Mouse (Mus musculus): ENCODE data around the gene Smim24. TPM values are rescaled to one million over a fixed set of nuclear protein-coding genes. Genes with fewer than 3 reads are reported as not detected.

Smim24 gene
- total RNA-seq, 2 experiments from 2014 or later, result 2.0 TPM

GRCm38 (mm10) chr10:81406504-81407440, 13.9 kb downstream of the Smim24 start:
- no peak for DNase-seq (ENCODE audit: low spot score)
- intact Hi-C loops (cut with DNase I), result loop anchor here (5.0 kb wide), 1 partner anchor 136 kb away; no protein-coding TSS in a partner anchor

GRCm38 (mm10) chr10:81407539-81408423, 14.9 kb downstream of the Smim24 start:
- intact Hi-C loops (cut with DNase I), result loop anchor here (5.0 kb wide), 1 partner anchor 135 kb away; no protein-coding TSS in a partner anchor
- peak; percentile 83 for DNase-seq (ENCODE audit: low spot score)

GRCm38 (mm10) chr10:81408424-81408729, 15.5 kb downstream of the Smim24 start:
- no peak for DNase-seq (ENCODE audit: low spot score)
- intact Hi-C loops (cut with DNase I), result loop anchor here (5.0 kb wide), 1 partner anchor 134 kb away; no protein-coding TSS in a partner anchor

GRCm38 (mm10) chr10:81408871-81409291, 16.0 kb downstream of the Smim24 start:
- peak; percentile 88 for DNase-seq (ENCODE audit: low spot score)
- intact Hi-C loops (cut with DNase I), result loop anchor here (5.0 kb wide), 1 partner anchor 133 kb away; no protein-coding TSS in a partner anchor

- no peak for DNase-seq (ENCODE audit: low spot score)
- intact Hi-C loops (cut with DNase I), result loop anchor here (5.0 kb wide), 1 partner anchor 133 kb away; no protein-coding TSS in a partner anchor
Observed at GRCm38 (mm10) chr10:81409330-81409729, 16.5 kb downstream of the Smim24 start.

GRCm38 (mm10) chr10:81410350-81410749, 17.5 kb downstream of the Smim24 start:
- no peak for DNase-seq (ENCODE audit: low spot score)
- intact Hi-C loops (cut with DNase I), result no loop called here

- DNase-seq (ENCODE audit: low spot score), result no peak
- intact Hi-C loops (cut with DNase I), result no loop called here
Observed at GRCm38 (mm10) chr10:81410981-81411380, 18.1 kb downstream of the Smim24 start.

- intact Hi-C loops (cut with DNase I), result loop anchor here (1.0 kb wide), 1 partner anchor 19 kb away; no protein-coding TSS in a partner anchor
- DNase-seq (ENCODE audit: low spot score), result peak; percentile 96
Observed at GRCm38 (mm10) chr10:81411471-81412400, 18.9 kb downstream of the Smim24 start.

GRCm38 (mm10) chr10:81412586-81413309, 19.9 kb downstream of the Smim24 start:
- DNase-seq (ENCODE audit: low spot score), result no peak

GRCm38 (mm10) chr10:81413310-81414261, 20.7 kb downstream of the Smim24 start:
- intact Hi-C loops (cut with DNase I), result no loop called here
- peak; percentile 89 for DNase-seq (ENCODE audit: low spot score)

More at GRCm38 (mm10) chr10:81412586-81413309, 19.9 kb downstream of the Smim24 start:
- intact Hi-C loops (cut with DNase I), result loop anchor here (1.0 kb wide), 1 partner anchor 18 kb away; no protein-coding TSS in a partner anchor

GRCm38 (mm10) chr10:81414682-81415081, 21.8 kb downstream of the Smim24 start:
- no peak for DNase-seq (ENCODE audit: low spot score)
- intact Hi-C loops (cut with DNase I), result no loop called here

GRCm38 (mm10) chr10:81415146-81415545, 22.3 kb downstream of the Smim24 start:
- DNase-seq (ENCODE audit: low spot score), result no peak
- intact Hi-C loops (cut with DNase I), result no loop called here

- intact Hi-C loops (cut with DNase I), result no loop called here
- no peak for DNase-seq (ENCODE audit: low spot score)
Observed at GRCm38 (mm10) chr10:81415549-81416310, 22.9 kb downstream of the Smim24 start.

GRCm38 (mm10) chr10:81416581-81417226, 23.9 kb downstream of the Smim24 start:
- intact Hi-C loops (cut with DNase I), result no loop called here

GRCm38 (mm10) chr10:81417227-81418215, 24.7 kb downstream of the Smim24 start:
- no peak for DNase-seq (ENCODE audit: low spot score)
- intact Hi-C loops (cut with DNase I), result no loop called here

More at GRCm38 (mm10) chr10:81416581-81417226, 23.9 kb downstream of the Smim24 start:
- peak; percentile 83 for DNase-seq (ENCODE audit: low spot score)

Measured in heart, postnatal 25 days (tissue).